Mouse (Mus musculus) liver, adult 2 months (tissue): ENCODE results near the gene Hmgxb4. TPM values are rescaled to one million over a fixed set of nuclear protein-coding genes. Genes with fewer than 3 reads are reported as not detected.
A peak's percentile ranks its signal among the peaks of the same experiment; 100 is the strongest.

ENCODE experiments used
- DNase-seq: peaks from one replicate; pipeline ENCODE4 v3.0.0-alpha.2; 2011; ENCODE audit warnings: low read depth, low spot score; ENCODE audit errors: extremely low read depth
- H3K27ac ChIP-seq: fragments of 200-500 bp; replicated peaks from 2 replicates; pipeline ENCODE4 v1.5.1; 2012; ENCODE audit warnings: low read depth, mild to moderate bottlenecking, control low read depth, inconsistent platforms, low read length; ENCODE audit not compliant: insufficient read depth
- H3K27me3 ChIP-seq: fragments of 200-500 bp; 2 replicates; pipeline ENCODE4 v1.6.1; 2012; ENCODE audit warnings: mild to moderate bottlenecking, moderate library complexity, low read length, inconsistent platforms; ENCODE audit not compliant: control insufficient read depth, insufficient read depth
- H3K36me3 ChIP-seq: fragments of 200-500 bp; 2 replicates; pipeline ENCODE4 v1.6.1; 2012; ENCODE audit warnings: low read length, inconsistent platforms; ENCODE audit not compliant: control insufficient read depth, insufficient read depth
- H3K4me1 ChIP-seq: fragments of 200-500 bp; 2 replicates; pipeline ENCODE4 v1.6.1; 2011; ENCODE audit warnings: low read length; ENCODE audit not compliant: control insufficient read depth, insufficient read depth
- H3K4me3 ChIP-seq: fragments of 200-500 bp; 2 replicates; pipeline ENCODE4 v1.5.1; 2011; ENCODE audit warnings: low read depth, mild to moderate bottlenecking, control low read depth, low read length, moderate library complexity; ENCODE audit not compliant: insufficient read depth
- H3K79me2 ChIP-seq: fragments of 200-500 bp; 2 replicates; pipeline ENCODE4 v1.6.1; 2012; ENCODE audit warnings: inconsistent platforms, mild to moderate bottlenecking, low read length, moderate library complexity; ENCODE audit not compliant: control insufficient read depth, insufficient read depth
- H3K9ac ChIP-seq: fragments of 200-500 bp; 2 replicates; pipeline ENCODE4 v1.6.1; 2012; ENCODE audit warnings: low read depth, mild to moderate bottlenecking, control low read depth, inconsistent platforms, low read length
- CTCF ChIP-seq: fragments of 200-500 bp; IDR thresholded peaks from 2 replicates; pipeline ENCODE4 v1.5.1; 2011; ENCODE audit warnings: low read depth, low read length, control low read depth
- POLR2A ChIP-seq: fragments of 200-500 bp; IDR thresholded peaks from 2 replicates; pipeline ENCODE4 v1.6.1; 2011; ENCODE audit warnings: low read length, control low read depth; ENCODE audit not compliant: insufficient read depth; ENCODE audit errors: extremely low read depth
- WGBS: fragments of 180-500 bp; shearing (Covaris S2); methylation state at CpG from one replicate; pipeline ENCODE4 v1.1.7; 2018; 5-methylcytosine and 5-hydroxymethylcytosine counted together
- polyA plus RNA-seq: library from polyadenylated mRNA; depleted of rRNA; stranded (reverse); fragments of >200 nt; gene quantifications from 2 replicates; pipeline ENCODE4 v1.2.3, GENCODE M21; 2012; rRNA removed
- total RNA-seq: library from RNA; depleted of rRNA; stranded (reverse); fragments of >200 nt; gene quantifications from 2 replicates; pipeline ENCODE4 v1.2.3, GENCODE M21; 2014; rRNA removed

Gene Hmgxb4
- total and polyA plus RNA-seq, 2 experiments, result 4.5 to 9.4 TPM

DNA sequence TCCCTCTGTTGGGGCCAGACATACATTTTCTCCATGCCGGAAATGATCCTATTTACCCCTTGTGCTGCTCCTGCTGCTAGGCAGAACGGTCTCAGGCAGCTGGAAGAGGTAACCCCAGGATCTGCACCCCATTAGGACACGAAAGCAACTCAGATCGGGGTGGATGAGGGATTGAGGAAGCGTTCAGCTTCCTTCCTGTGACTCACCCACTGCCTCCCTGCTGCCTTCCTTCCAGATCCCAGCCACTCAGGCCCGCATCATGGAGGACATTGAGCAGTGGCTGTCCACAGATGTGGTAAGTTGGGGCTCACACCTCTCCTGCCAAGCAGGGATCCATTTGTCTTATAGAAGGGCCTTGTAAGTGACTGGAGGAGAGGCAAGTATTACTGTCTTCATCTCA lies 74.1 kb downstream of the Hmgxb4 start:
- peaks cover 7% of the 10 kb centered on the region; the same call in 1 of the 2 replicates for H3K36me3 ChIP-seq
- peaks cover 1% of the 10 kb centered on the region; the same call in 1 of the 2 replicates for H3K4me1 ChIP-seq
- H3K27ac ChIP-seq, result no peak overlapping the region
- no peak for DNase-seq
- TF ChIP-seq POLR2A (no peak), CTCF (no peak)
- WGBS, result 82% methylated on average over 6 of the region's 6 CpGs
- no peak overlapping the region for H3K4me3 ChIP-seq
- H3K27me3 ChIP-seq, result no peaks in the 10 kb centered on the region
- H3K9ac ChIP-seq, result no peak overlapping the region
- H3K79me2 ChIP-seq, result no peaks in the 10 kb centered on the region

DNA sequence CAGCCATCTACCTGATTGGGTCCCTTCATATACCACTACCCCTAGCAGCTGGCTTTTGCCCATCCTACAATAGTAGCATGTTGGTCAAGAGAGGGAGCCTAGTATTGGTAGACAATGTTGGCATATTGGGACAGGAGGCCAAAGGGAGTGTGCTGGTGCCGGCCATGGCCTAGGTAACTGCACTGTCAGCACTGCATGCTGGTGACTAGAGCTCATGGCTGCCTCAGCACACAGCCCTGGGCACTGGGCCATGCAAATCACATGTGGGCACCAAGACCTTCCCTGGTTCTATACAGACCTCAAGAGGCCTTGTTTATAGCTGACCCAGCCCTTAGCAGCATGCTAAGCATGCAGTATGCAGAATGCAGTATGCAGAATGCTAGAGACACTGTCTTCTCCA lies 77.1 kb downstream of the Hmgxb4 start:
- Histone ChIP-seq H3K36me3 (peaks cover 2% of the 10 kb centered on the region; the same call in 1 of the 2 replicates), H3K27me3 (no peaks in the 10 kb centered on the region), H3K9ac (no peak overlapping the region), H3K79me2 (no peaks in the 10 kb centered on the region), H3K4me3 (no peak overlapping the region), H3K27ac (no peak overlapping the region), H3K4me1 (peaks cover 1% of the 10 kb centered on the region; the same call in 1 of the 2 replicates)
- WGBS, result 61% methylated on average over 1 of the region's 1 CpGs
- TF ChIP-seq CTCF (no peak), POLR2A (no peak)
- no peak for DNase-seq

DNA sequence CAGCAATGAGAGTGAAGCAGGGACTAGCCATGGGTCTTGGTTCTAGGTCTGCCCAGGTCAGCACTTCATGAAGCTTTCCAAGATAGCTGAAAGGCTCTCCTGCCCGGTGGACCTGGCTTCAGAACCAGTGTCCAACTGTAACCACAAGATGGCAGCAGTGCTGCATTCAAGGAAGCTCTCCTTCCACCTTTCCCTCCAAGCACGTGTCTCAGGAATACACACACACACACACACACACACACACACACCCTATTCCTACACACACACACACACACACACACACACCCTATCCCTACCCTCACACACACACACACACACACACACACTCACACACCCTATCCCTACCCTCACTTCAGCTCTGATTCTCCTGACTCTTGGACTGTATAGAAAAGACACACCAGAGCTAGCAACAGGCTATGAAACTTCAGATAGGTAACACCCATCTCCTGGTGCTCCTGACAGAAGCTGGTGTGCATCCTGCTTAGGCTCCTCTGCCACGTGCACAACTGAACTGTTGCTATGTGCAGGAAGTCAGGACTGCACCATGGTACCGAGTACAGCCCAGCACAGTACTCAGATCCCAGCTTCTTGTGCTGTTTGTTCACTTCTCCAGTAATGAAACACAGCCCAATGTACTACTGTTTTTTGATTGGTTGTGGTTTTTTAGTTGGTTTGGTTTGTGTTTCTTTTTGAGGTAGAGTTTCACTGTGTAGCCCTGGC lies 78.6 kb downstream of the Hmgxb4 start:
- H3K27ac ChIP-seq, result no peak overlapping the region
- peaks cover 1% of the 10 kb centered on the region; the same call in 1 of the 2 replicates for H3K4me1 ChIP-seq
- no peak overlapping the region for H3K9ac ChIP-seq
- H3K79me2 ChIP-seq, result no peaks in the 10 kb centered on the region
- TF ChIP-seq POLR2A, result no peak
- peak; percentile 88 for TF ChIP-seq CTCF
- H3K36me3 ChIP-seq, result no peaks in the 10 kb centered on the region
- 23% methylated on average over 4 of the region's 4 CpGs for WGBS
- peak; percentile 71 for DNase-seq
- no peak overlapping the region for H3K4me3 ChIP-seq
- H3K27me3 ChIP-seq, result no peaks in the 10 kb centered on the region

DNA sequence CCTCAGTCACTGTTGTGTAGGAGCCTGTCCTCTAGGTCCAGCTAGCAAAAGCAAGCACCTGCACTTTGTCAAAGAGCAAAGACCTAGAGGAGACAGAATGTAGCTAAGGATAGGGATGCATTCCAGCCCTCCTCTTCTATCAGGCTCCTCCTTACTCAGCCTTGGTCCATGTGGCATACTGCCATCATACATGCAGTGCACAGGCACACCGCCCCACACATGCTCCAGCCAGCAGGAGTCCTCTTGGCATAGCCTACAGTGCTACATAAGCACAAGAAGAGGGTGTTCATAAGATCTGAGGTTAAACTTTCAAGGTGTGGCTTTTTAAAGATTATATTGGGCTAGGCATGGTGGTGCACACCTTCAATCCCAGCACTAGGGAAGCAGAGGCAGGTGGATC lies 81.7 kb downstream of the Hmgxb4 start:
- Histone ChIP-seq H3K4me3 (no peak overlapping the region), H3K36me3 (no peaks in the 10 kb centered on the region), H3K79me2 (no peaks in the 10 kb centered on the region), H3K27ac (no peak overlapping the region), H3K27me3 (no peaks in the 10 kb centered on the region), H3K9ac (no peak overlapping the region), H3K4me1 (peaks cover 6% of the 10 kb centered on the region)
- WGBS, result 68% methylated on average over 1 of the region's 1 CpGs
- TF ChIP-seq CTCF (no peak), POLR2A (no peak)
- no peak for DNase-seq

DNA sequence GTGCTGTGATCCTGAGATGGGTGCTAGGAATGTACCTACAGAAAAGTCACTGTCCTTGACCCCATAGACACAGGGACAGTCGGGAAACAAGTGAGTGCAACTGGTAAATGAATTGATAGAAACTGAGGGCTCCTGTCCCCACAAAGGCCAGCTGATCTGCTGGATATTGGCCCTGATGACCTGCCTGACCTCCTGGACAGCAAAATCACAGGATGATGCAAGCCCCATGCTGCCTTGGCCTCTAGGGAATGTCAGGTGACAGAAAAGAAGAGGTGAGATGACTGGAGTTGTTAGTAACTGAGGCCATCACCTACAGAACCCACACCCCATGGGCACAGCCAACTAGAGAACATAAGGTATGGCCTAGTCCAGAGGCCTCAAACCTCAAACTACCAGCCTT lies 85.1 kb downstream of the Hmgxb4 start:
- WGBS, result 22% methylated on average over 1 of the region's 1 CpGs
- Histone ChIP-seq H3K4me3 (no peak overlapping the region), H3K79me2 (no peaks in the 10 kb centered on the region), H3K27me3 (no peaks in the 10 kb centered on the region), H3K9ac (no peak overlapping the region), H3K36me3 (no peaks in the 10 kb centered on the region), H3K27ac (peak overlapping the region; percentile 43), H3K4me1 (peaks cover 5% of the 10 kb centered on the region)
- no peak for TF ChIP-seq POLR2A
- no peak for TF ChIP-seq CTCF
- peak; percentile 91 for DNase-seq

DNA sequence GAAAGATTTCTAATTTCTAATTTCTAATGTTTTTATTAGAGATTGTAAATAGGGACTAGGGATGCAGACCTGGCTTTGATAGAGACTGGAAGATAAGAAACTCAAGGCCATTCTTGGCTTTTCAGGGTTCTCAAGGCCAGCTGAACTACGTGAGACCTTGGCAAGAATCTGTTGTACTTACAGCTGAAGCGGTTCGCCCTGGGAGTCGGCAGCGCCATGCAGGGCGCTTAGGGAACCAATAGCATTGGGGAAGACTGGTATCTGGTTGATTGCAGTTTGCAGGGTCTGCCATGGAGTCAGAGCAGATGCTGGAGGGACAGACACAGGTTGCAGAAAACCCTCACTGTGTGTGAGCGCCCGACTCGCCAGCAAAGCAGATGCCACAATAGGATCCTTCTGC lies 85.7 kb downstream of the Hmgxb4 start:
- WGBS, result 90% methylated on average over 9 of the region's 9 CpGs
- Histone ChIP-seq H3K9ac (no peak overlapping the region), H3K4me3 (no peak overlapping the region), H3K36me3 (no peaks in the 10 kb centered on the region), H3K27ac (no peak overlapping the region), H3K79me2 (no peaks in the 10 kb centered on the region), H3K27me3 (no peaks in the 10 kb centered on the region), H3K4me1 (peaks cover 5% of the 10 kb centered on the region)
- TF ChIP-seq POLR2A (no peak), CTCF (no peak)
- DNase-seq, result no peak

Other genes starting within 250 kb of the Hmgxb4 start
- gene Isx, start 120.2 kb upstream of the Hmgxb4 start, total RNA-seq, result not detected in 2 replicates
- 0.06 TPM in 1 of 2 replicates, not detected in the other for gene Isx, start 120.2 kb upstream of the Hmgxb4 start, polyA plus RNA-seq
- gene Tom1, start 40.3 kb downstream of the Hmgxb4 start, total RNA-seq, result 12.2 and 16.2 TPM in 2 replicates
- gene Tom1, start 40.3 kb downstream of the Hmgxb4 start, polyA plus RNA-seq, result 27.7 and 29.3 TPM in 2 replicates
- gene Hmox1, start 100.3 kb downstream of the Hmgxb4 start, total RNA-seq, result 16.0 and 33.4 TPM in 2 replicates
- gene Hmox1, start 100.3 kb downstream of the Hmgxb4 start, polyA plus RNA-seq, result 12.4 and 19.2 TPM in 2 replicates
- 2.8 and 8.3 TPM in 2 replicates for gene Mcm5, start 116.2 kb downstream of the Hmgxb4 start, total RNA-seq
- gene Mcm5, start 116.2 kb downstream of the Hmgxb4 start, polyA plus RNA-seq, result 2.0 and 2.2 TPM in 2 replicates
- gene Rasd2, start 220.6 kb downstream of the Hmgxb4 start, total RNA-seq, result 0.09 TPM in 1 of 2 replicates, not detected in the other
- 0.02 and 0.13 TPM in 2 replicates for gene Rasd2, start 220.6 kb downstream of the Hmgxb4 start, polyA plus RNA-seq